Mouse (Mus musculus): ENCODE results near the gene Pex11a.

- TF ChIP-seq POLR2A (IDR thresholded peaks at IDR 0.05; ENCODE audit: low read depth, low read length) (no peak), CTCF (IDR thresholded peaks at IDR 0.05; ENCODE audit: extremely low read depth, insufficient read depth, insufficient read length, insufficient replicate concordance) (no peak)
These were observed 40.2 kb downstream of the Pex11a start for GRCm38 (mm10) chr7:79702755-79703154.
